Mouse (Mus musculus): ENCODE results near the gene Ush2a. TPM values are rescaled to one million over a fixed set of nuclear protein-coding genes. Genes with fewer than 3 reads are reported as not detected.

Gene Ush2a
- total RNA-seq, 2 experiments from 2014 or later: 0.10 to 0.15 TPM

DNA sequence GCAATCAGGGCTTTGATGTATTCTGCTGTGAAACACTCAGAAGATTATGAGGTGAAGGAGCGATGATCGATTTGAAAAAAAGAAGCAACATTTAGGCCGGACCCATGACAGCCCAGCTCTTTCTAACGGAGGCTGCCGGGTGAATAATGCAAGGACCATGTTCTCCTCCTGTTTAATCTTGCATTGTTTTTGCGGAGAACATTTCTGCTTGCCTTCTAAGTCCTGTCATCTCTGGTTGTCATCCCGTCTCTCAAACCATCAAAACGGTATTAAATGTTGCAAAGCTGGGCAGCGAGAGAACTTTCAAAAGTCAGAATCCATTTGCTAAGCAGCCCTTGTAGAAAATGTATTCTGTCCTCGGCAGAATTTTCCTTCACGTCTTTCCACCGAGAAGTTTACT is 394.3 kb downstream of the Ush2a start:
- intact Hi-C loops (cut with DNase I): no loop called here
- no peak for DNase-seq

- DNase-seq: peak in 1 of 2 experiments; percentile 7
Observed at GRCm38 (mm10) chr1:188659159-188659558, 397.3 kb downstream of the Ush2a start.

GRCm38 (mm10) chr1:188660339-188660738 is 398.5 kb downstream of the Ush2a start:
- peak; percentile 3 to 9 for DNase-seq
- intact Hi-C loops (cut with DNase I): no loop called here

More at GRCm38 (mm10) chr1:188659159-188659558, 397.3 kb downstream of the Ush2a start:
- intact Hi-C loops (cut with DNase I): no loop called here

DNA sequence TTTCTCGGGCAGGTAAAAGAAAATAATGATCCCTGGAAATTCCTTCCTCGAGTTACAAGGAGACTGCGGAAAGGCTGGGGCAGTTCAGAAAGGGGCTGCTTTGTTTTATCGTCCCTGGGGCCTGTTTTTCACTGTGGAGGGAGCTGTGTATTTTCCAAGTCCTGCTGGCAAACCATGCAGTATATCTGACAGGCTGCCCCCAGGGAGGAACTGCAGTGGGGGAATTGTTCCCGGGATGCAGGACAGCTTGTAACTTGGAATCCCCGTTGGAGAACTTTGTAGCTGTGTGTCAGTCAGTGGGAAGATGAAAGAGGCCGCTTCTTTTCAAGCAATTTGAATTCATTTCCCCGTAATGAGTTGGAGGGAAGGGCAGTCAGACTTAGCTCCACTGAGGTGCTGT is 399.1 kb downstream of the Ush2a start:
- intact Hi-C loops (cut with DNase I): no loop called here
- DNase-seq: peak; percentile 45 to 46

GRCm38 (mm10) chr1:188667460-188667859 is 405.6 kb downstream of the Ush2a start:
- no peak for DNase-seq
- intact Hi-C loops (cut with DNase I): no loop called here

DNA sequence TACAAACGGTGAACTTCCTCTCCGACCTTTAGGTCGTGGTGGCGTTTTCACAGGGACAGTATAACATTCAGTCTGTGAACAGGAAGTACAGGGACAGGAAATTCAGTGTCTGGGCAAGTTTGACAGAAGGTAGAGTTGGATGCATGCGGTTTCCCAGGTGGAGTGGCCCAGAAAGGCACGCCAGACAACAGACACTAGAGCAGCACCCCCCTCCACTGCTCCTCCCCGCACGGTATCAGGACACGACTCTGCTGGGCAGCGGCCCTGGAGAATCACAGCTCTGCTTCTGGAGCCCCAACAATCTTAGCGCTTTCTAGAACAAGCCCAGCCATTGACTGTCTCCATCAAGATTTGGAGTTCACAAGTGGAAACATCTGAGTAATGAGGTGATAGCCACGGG is 406.7 kb downstream of the Ush2a start:
- DNase-seq: no peak
- intact Hi-C loops (cut with DNase I): no loop called here

GRCm38 (mm10) chr1:188672871-188673270 is 411.0 kb downstream of the Ush2a start:
- no peak for DNase-seq
- intact Hi-C loops (cut with DNase I): no loop called here

DNA sequence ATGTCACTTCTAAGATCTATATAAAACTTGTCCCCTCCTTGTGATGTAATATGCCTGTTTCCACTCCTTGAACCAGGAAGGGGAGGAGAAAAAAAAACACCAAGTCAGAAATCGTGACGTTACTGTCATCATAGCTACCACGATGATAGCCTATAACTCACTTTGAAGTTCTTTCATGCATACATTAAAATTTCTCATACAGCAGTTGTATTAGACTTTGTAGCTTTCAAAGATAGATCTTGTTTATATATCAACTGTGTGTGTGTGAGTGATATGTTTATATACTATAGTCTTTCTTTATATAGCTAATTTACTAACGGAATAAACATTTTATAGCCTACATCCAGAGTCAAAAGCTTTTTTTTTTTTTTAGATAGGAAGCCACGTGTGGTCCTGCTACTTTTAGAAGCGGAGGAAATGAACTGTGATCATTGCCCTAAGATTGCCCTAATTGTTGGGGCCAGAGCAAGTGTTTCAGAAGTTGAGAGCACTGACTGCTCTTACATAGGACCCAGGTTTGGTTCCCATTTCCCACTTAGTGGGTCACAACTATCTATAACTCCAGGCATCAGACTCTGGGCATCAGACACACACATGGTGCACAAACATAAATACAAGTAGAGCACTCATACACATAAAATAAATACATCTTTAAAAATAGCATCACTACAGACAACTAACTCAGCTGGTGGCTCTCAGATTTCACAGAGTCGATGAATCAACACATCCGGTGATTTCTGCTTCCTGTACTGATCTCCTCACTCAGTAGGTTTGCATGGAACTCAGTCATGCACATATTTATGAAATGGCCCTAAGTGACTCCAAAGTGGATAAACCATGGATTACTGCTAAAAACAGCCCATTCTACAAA is 413.1 kb downstream of the Ush2a start:
- no peak for DNase-seq
- intact Hi-C loops (cut with DNase I): no loop called here

GRCm38 (mm10) chr1:188675511-188675863 is 413.7 kb downstream of the Ush2a start:
- intact Hi-C loops (cut with DNase I): no loop called here
- no peak for DNase-seq

GRCm38 (mm10) chr1:188678189-188678588 is 416.4 kb downstream of the Ush2a start:
- intact Hi-C loops (cut with DNase I): no loop called here
- DNase-seq: no peak

DNA sequence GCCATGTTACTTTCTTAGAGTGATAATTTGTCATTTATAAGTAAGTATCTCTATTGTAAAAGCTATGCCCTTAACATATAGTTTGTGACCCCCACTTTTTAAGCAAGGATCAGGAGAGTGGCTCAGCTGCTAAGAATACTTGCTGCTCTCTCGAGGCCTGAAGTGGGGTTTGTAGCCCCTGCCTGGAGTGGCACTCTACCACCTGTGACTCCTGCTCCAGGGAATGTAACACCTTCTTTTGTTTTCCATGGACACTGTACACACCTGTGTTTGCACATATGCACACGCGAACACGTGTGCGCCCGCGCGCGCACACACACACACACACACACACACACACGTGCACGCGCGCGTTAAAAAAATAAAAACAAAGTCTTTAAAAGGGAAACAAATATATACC is 424.5 kb downstream of the Ush2a start:
- no peak for DNase-seq
- intact Hi-C loops (cut with DNase I): no loop called here

GRCm38 (mm10) chr1:188696295-188696694 is 434.5 kb downstream of the Ush2a start:
- intact Hi-C loops (cut with DNase I): no loop called here
- DNase-seq: no peak

- intact Hi-C loops (cut with DNase I): no loop called here
- DNase-seq: peak in 1 of 2 experiments; percentile 3
Observed at GRCm38 (mm10) chr1:188708176-188708575, 446.4 kb downstream of the Ush2a start.

DNA sequence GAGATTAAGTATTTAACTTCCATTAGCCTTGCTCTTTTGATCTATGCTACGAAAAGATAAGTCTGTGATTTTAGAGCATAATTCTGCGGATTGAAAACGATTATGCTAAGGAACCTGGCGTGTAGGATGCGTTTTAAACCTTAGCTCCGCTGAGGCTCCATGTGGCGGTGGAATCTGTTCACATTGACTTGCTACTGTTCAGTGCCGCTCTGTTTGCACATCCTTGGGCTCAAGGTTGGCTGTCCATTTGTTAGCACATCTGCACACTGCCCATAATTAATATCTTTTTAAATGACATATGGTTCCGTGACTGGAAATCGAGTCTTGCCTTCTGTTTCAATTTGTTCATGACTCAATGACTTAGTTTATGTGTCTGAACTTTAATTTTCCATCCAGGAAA is 446.9 kb downstream of the Ush2a start:
- intact Hi-C loops (cut with DNase I): no loop called here
- DNase-seq: no peak

- no peak for DNase-seq
- intact Hi-C loops (cut with DNase I): no loop called here
Observed at GRCm38 (mm10) chr1:188714131-188714530, 452.3 kb downstream of the Ush2a start.

DNA sequence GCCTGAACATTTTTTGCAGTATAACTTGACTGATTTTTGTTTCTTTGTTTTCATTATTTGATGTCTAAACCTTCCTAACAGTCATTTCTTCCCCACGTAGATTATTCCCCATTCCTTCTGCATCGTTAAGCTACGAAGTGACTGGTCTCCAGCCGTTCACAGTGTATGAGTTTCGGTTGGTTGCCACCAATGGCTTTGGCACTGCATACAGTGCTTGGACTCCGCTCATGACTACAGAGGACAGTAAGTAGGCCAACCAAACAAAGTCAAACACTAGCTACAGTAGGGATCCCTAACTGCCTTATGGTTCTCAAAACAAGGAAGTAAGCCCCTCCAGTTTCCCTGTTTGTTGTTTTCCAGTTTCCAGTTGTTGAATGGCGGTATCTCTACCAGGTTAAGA is 453.1 kb downstream of the Ush2a start:
- intact Hi-C loops (cut with DNase I): no loop called here

GRCm38 (mm10) chr1:188716886-188717285 is 455.1 kb downstream of the Ush2a start:
- intact Hi-C loops (cut with DNase I): no loop called here
- DNase-seq: no peak

More for the DNA sequence above, 453.1 kb downstream of the Ush2a start:
- DNase-seq: no peak

DNA sequence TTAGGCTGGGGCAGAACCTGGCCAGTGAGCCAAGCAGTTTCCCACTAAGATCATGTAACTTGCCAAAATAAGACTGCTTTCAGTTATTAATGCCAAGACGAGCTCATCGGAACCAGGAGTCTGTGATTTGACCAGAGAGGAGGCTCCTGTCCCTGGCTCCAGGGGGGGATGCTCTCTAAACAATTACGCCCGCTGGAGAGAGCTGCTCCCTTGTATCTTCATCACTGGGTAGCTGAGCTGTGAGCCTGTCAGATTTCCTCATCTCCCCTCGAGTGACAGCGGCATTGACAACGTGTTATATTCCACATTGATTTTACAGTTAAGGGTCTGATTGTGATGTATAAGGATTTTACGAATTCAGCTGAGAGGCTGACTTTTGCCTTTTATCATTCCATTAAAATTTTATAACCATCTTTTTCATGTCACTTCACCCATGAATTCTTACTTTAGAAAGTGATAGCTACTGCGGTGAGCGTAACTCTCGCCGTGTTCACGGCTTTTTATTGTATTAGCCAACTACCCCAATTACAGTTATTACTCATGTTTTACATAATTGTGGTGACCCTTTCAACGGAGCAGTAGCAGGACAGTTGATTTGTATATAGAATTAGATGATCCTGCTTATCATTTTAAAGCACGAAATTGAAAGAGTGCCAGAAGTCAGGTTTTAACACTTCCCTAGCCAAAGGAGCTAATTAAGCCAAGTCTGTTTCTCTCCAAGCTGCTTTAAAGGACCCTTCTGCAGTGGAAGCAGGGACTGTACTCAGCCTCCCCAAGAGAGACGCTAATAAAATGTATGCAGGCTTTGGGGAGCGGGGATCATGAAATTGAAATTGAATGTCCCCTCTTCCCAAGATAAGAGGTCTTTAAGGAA is 463.5 kb downstream of the Ush2a start:
- intact Hi-C loops (cut with DNase I): no loop called here
- DNase-seq: no peak

- DNase-seq: no peak
- intact Hi-C loops (cut with DNase I): no loop called here
Observed at GRCm38 (mm10) chr1:188726937-188727336, 465.1 kb downstream of the Ush2a start.

DNA sequence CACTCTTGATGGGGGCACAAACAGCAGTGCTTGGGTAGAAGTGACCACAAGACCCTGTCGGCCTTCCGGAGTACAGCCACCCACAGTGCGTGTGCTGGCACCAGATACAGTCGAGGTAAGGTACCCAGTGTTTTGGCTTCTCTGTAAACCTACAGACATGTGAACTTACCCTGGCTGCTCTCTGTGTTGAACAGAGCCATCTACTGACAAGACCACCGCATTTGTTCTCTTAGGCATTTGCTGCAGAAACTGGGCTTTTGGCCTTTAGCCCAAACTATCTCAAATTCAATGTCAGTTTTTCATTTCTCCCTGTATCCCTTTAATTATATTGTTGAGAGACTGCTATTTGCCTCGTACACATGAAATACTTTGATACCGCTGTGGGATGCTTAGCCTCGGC is 466.8 kb downstream of the Ush2a start:
- no peak for DNase-seq
- intact Hi-C loops (cut with DNase I): no loop called here

- intact Hi-C loops (cut with DNase I): no loop called here
Observed at GRCm38 (mm10) chr1:188729179-188729578, 467.4 kb downstream of the Ush2a start.

More at GRCm38 (mm10) chr1:188729179-188729578, 467.4 kb downstream of the Ush2a start:
- DNase-seq: no peak
